Mouse (Mus musculus): ENCODE results near the gene Actr1b.

Actr1b gene

GRCm38 (mm10) chr1:36655039-36655438, 59.2 kb downstream of the Actr1b start:
- DNase-seq (ENCODE audit: low spot score), result no peak
